Mouse (Mus musculus) stomach, postnatal 0 days (tissue): ENCODE measurements at regions not wholly inside any gene's neighbourhood (a gene's known extent, or its start where the extent isn't known, plus 50 kb on each side); places are given as distances from the start of the nearest gene placed in this dataset.

Source experiments
- CTCF ChIP-seq: IDR thresholded peaks from 2 replicates; pipeline ENCODE4 v1.5.1; 2016; ENCODE audit warnings: antibody characterized with exemption, low read depth, mild to moderate bottlenecking, moderate library complexity
- EP300 ChIP-seq: optimal IDR thresholded peaks from 2 replicates; pipeline ENCODE3; 2016; ENCODE audit warnings: antibody characterized with exemption

DNA sequence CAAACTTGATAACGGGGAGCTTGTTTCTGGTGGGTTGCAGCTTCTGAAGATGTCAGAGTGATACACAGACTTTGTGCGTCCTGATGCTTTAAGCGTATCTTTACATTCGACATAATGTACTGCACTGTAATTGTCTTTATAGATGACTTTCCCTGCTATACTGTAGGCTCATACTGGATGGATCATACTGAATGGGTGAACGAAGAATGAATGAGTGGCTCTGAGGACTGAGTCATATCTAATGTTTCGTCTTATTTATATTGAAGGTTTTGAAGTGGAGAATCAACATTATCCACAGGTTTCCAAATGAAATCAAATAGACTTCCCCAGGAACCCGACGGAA, 116.3 kb upstream of the Etaa1 start:
- TF ChIP-seq CTCF: no peak
- no peak for TF ChIP-seq EP300
